Comparison of ENCODE assay signal across 14 mouse cellular contexts in genomic region chr7:30495506-30496042, GRCm38 (mm10). TPM values are rescaled to one million over a fixed set of nuclear protein-coding genes. Genes with fewer than 3 reads are reported as not detected.
DNase-seq lines count a peak whose midpoint lies in the region; ATAC-seq lines count a peak whose summit lies in the region.
"Not testable (repeated sequence)": the region's sequence is repeated elsewhere in the genome, so short reads cannot be mapped to it uniquely, and the experiment has no call there.
"Had no signal": no experiment of that assay in that cellular context is flagged by ENCODE, and none has a peak within 500 bp of the region (broad histone marks: within the 10 kb centered on the region; RNA-seq: fewer than 3 reads in every experiment).

No protein-coding gene starts in this region.

- H3K4me3 ChIP-seq in liver, embryonic 15.5 days (replicated peaks): not testable (repeated sequence)

- DNase-seq in NIH3T3 (ENCODE audit: low read depth): peak; percentile 10
- peak; percentile 51 for DNase-seq in kidney, adult 11 months
- DNase-seq in kidney, adult 9 months: peak; percentile 54
- DNase-seq in kidney, postnatal 36 days: peak; percentile 46 to 69
- peak; percentile 25 for DNase-seq in lung, postnatal 10 days
- DNase-seq in yolk sac, embryonic 10.5 days (ENCODE audit: low spot score): peak; percentile 59

- not testable (repeated sequence) for H3K4me1 ChIP-seq in liver, embryonic 15.5 days (replicated peaks)

- H3K4me2 ChIP-seq in liver, embryonic 15.5 days: peak overlapping the region; percentile 42

- not testable (repeated sequence) for H3K9me3 ChIP-seq in liver, embryonic 15.5 days (replicated peaks)

- not testable (repeated sequence) for H3K27ac ChIP-seq in liver, embryonic 15.5 days (replicated peaks)

- H3K27me3 ChIP-seq in liver, embryonic 15.5 days: not testable (repeated sequence)

- H3K9ac ChIP-seq in liver, embryonic 15.5 days: not testable (repeated sequence)

- WGBS in liver, embryonic 15.5 days (ENCODE audit: insufficient replicate concordance): 39% methylated on average over 5 of the region's 5 CpGs

- H3K36me3 ChIP-seq in liver, embryonic 15.5 days (replicated peaks): not testable (repeated sequence)

- not testable (repeated sequence) for ATAC-seq in liver, embryonic 15.5 days (ENCODE audit: insufficient read depth)

RNA-seq across cellular contexts. Expression of gene Prodh2, which starts 2.2 kb away (rescaled TPM):
- 57.8 and 78.4 TPM in 2 replicates for polyA plus RNA-seq in liver, embryonic 15.5 days (2015; fragmentation: Nextera tagmentation; extraction: Ambion mirVana)
- polyA plus RNA-seq: cortical plate, adult 2 months; embryonic facial prominence, embryonic 12.5 days; forebrain, embryonic 11.5 days; forebrain, embryonic 15.5 days; heart, postnatal 0 days; hindbrain, embryonic 11.5 days had no signal

RNA-seq across cellular contexts. Expression of gene Nphs1, which starts 37.5 kb away (rescaled TPM):
- polyA plus RNA-seq in liver, embryonic 15.5 days (2015; fragmentation: Nextera tagmentation; extraction: Ambion mirVana): 0.10 TPM in 1 of 2 replicates, not detected in the other
- polyA plus RNA-seq: heart, postnatal 0 days had no signal

RNA-seq across cellular contexts. Expression of gene Kirrel2, which starts 38.1 kb away (rescaled TPM):
- 0.03 and 0.37 TPM in 2 replicates for polyA plus RNA-seq in liver, embryonic 15.5 days (2015; fragmentation: Nextera tagmentation; extraction: Ambion mirVana)
- polyA plus RNA-seq: C2C12 had no signal

RNA-seq across cellular contexts. Expression of gene Arhgap33, which starts 39.3 kb away (rescaled TPM):
- polyA plus RNA-seq in liver, embryonic 15.5 days (2015; fragmentation: Nextera tagmentation; extraction: Ambion mirVana): 2.6 and 3.0 TPM in 2 replicates

RNA-seq across cellular contexts. Expression of gene Aplp1, which starts 50.2 kb away (rescaled TPM):
- polyA plus RNA-seq in liver, embryonic 15.5 days (2015; fragmentation: Nextera tagmentation; extraction: Ambion mirVana): 5.3 and 6.2 TPM in 2 replicates
